Mouse (Mus musculus): ENCODE results near the gene Tbc1d23. TPM values are rescaled to one million over a fixed set of nuclear protein-coding genes. Genes with fewer than 3 reads are reported as not detected.
A peak's percentile ranks its signal among the peaks of the same experiment; 100 is the strongest.

The Tbc1d23 gene
- polyA plus RNA-seq, 1 experiment from 2014 or later: 23.5 TPM

DNA sequence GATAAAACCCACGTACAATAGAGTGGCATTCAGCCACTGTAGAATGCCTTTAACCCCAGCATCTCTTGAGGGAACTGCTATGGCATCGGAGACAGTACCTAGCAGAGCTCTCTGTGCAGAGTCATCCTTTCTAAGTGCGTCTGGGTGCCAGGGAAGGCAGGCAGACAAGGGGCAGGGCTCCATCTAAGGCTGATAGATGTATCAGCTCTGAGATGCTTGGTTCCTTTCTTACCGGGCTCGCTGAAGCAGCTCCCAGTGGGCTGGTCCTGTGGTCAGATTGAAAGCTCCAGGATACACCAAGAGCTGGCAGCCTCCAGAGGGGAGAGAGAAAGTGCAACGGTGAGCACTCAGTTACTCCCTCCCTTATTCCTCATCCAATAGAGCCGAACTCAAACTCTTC is 71.5 kb downstream of the Tbc1d23 start:
- H3K36me3 ChIP-seq (ENCODE audit: insufficient read depth, low read length): 0 out of 2 replicates have a peak, but pooled peaks cover 3% of the 10 kb centered on the region
- no peaks in the 10 kb centered on the region for H3K4me1 ChIP-seq (ENCODE audit: insufficient read depth, low read depth, low read length)

DNA sequence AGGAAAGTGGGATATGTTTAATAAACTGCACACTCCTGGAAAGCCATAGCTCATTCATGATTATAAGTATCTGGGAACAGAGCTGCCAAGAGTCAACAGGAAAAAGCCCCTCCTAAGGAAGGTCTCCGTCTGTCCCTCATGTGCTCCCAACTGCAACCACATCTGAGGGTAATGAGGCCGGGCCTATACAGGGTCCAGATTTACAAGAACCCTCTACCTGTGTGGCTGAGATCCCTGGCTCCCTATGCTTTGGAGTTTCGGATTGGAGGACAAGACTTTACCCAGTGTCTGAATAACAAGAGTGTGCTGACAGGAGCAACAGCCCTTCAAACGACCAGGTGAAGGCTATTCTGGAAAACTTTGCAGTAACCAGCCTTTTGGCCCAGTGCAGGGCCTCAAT is 73.6 kb downstream of the Tbc1d23 start:
- Histone ChIP-seq H3K27ac (ENCODE audit: low read length) (no peak overlapping the region), H3K36me3 (ENCODE audit: insufficient read depth, low read length) (peaks cover 8% of the 10 kb centered on the region; the same call in 1 of the 2 replicates), H3K4me2 (replicated peaks; ENCODE audit: low read depth, low read length) (no peak overlapping the region), H3K27me3 (replicated peaks; ENCODE audit: insufficient read depth, low read length) (no peaks in the 10 kb centered on the region), H3K4me1 (ENCODE audit: insufficient read depth, low read depth, low read length) (no peaks in the 10 kb centered on the region), H3K9me3 (ENCODE audit: low read length) (no peaks in the 10 kb centered on the region), H3K4me3 (ENCODE audit: low read depth, low read length) (no peak overlapping the region), H3K9ac (replicated peaks; ENCODE audit: low read depth) (no peak overlapping the region)
- no peak for ATAC-seq
- no peak for TF ChIP-seq CTCF (IDR thresholded peaks at IDR 0.05)
- no peak for TF ChIP-seq EP300 (IDR thresholded peaks at IDR 0.05)
- no peak for DNase-seq (ENCODE audit: low spot score)
- 68% methylated on average over 4 of the region's 4 CpGs for WGBS

More for the DNA sequence above, 71.5 kb downstream of the Tbc1d23 start:
- H3K27me3 ChIP-seq (replicated peaks; ENCODE audit: insufficient read depth, low read length): no peaks in the 10 kb centered on the region
- no peak overlapping the region for H3K9ac ChIP-seq (replicated peaks; ENCODE audit: low read depth)
- DNase-seq (ENCODE audit: low spot score) (peak; percentile 11), ATAC-seq (peak; percentile 55)
- no peak overlapping the region for H3K4me3 ChIP-seq (ENCODE audit: low read depth, low read length)
- H3K9me3 ChIP-seq (ENCODE audit: low read length): no peaks in the 10 kb centered on the region
- H3K4me2 ChIP-seq (replicated peaks; ENCODE audit: low read depth, low read length): no peak overlapping the region
- no peak for TF ChIP-seq EP300 (IDR thresholded peaks at IDR 0.05)
- no peak for TF ChIP-seq CTCF (IDR thresholded peaks at IDR 0.05)
- WGBS: 58% methylated on average over 7 of the region's 7 CpGs
- H3K27ac ChIP-seq (ENCODE audit: low read length): no peak overlapping the region

DNA sequence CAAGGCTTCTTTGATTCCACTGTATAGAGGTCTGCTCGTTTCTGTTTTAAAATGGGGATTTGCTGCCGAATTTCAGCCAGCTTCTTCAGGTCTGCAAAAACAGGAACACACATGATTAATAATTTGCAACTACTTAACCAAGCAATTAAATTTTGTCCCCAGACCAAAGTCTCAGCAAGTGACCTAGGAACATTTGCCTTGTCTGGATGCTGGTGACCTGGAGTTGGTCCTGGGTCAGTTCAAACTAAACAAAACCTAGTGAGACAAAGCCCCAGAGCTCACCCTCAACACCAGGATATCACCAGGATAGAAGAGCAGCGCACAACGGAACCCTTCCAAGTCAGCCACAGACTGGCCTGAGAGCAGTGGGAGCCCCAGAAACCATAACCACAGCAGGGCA is 74.2 kb downstream of the Tbc1d23 start:
- Histone ChIP-seq H3K9ac (replicated peaks; ENCODE audit: low read depth) (no peak overlapping the region), H3K4me1 (ENCODE audit: insufficient read depth, low read depth, low read length) (no peaks in the 10 kb centered on the region), H3K27ac (ENCODE audit: low read length) (no peak overlapping the region), H3K4me2 (replicated peaks; ENCODE audit: low read depth, low read length) (no peak overlapping the region), H3K4me3 (ENCODE audit: low read depth, low read length) (no peak overlapping the region), H3K9me3 (ENCODE audit: low read length) (no peaks in the 10 kb centered on the region), H3K27me3 (replicated peaks; ENCODE audit: insufficient read depth, low read length) (no peaks in the 10 kb centered on the region), H3K36me3 (ENCODE audit: insufficient read depth, low read length) (peaks cover 8% of the 10 kb centered on the region; the same call in 1 of the 2 replicates)
- no peak for TF ChIP-seq EP300 (IDR thresholded peaks at IDR 0.05)
- TF ChIP-seq CTCF (IDR thresholded peaks at IDR 0.05): no peak
- ATAC-seq (no peak), DNase-seq (ENCODE audit: low spot score) (no peak)
- 87% methylated on average over 4 of the region's 4 CpGs for WGBS

DNA sequence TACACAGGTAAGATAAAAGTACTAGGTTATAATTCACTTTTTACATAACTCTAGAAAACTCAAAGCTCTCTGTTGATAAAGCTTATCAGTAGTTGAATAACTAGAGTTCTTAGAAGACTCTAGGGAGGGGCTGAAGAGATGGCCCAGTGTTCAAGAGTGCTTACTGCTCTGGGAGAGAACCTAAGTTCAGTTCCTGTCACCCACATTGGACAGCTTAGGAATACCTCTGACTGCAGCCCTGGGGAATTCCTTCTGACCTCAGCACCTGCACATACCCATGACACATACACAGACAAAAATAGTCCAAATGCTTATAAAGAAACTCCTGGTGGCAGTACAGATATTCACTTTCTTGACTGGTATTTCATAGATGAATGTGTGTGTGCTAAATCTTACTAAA is 75.4 kb downstream of the Tbc1d23 start:
- no peaks in the 10 kb centered on the region for H3K9me3 ChIP-seq (ENCODE audit: low read length)
- peaks cover 8% of the 10 kb centered on the region; the same call in 1 of the 2 replicates for H3K36me3 ChIP-seq (ENCODE audit: insufficient read depth, low read length)
- H3K4me2 ChIP-seq (replicated peaks; ENCODE audit: low read depth, low read length): no peak overlapping the region
- TF ChIP-seq CTCF (IDR thresholded peaks at IDR 0.05): no peak
- no peak for TF ChIP-seq EP300 (IDR thresholded peaks at IDR 0.05)
- no peak overlapping the region for H3K9ac ChIP-seq (replicated peaks; ENCODE audit: low read depth)
- H3K4me1 ChIP-seq (ENCODE audit: insufficient read depth, low read depth, low read length): no peaks in the 10 kb centered on the region
- no peak overlapping the region for H3K4me3 ChIP-seq (ENCODE audit: low read depth, low read length)
- no peaks in the 10 kb centered on the region for H3K27me3 ChIP-seq (replicated peaks; ENCODE audit: insufficient read depth, low read length)
- no peak overlapping the region for H3K27ac ChIP-seq (ENCODE audit: low read length)
- DNase-seq (ENCODE audit: low spot score): no peak
- no peak for ATAC-seq

DNA sequence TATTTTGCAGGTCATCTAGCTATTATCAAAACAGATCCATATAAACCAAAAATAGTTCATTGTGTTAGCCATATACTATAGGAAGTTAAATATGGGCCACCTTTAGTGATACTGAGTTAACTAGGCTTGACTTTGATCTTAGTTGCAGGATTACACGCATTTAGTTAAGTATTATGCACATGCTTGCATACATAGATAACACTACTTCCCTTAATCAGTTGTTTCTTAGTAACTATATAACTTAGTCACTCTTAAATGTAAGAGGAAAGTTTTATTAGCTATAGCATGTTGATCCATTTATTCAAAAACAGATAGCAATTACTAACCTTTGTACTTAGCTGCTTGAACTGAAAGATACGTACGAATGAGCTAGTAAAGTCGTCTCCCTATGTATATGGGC is 79.9 kb downstream of the Tbc1d23 start:
- Histone ChIP-seq H3K4me3 (ENCODE audit: low read depth, low read length) (no peak overlapping the region), H3K36me3 (ENCODE audit: insufficient read depth, low read length) (peaks cover 15% of the 10 kb centered on the region; the same call in 1 of the 2 replicates), H3K27me3 (replicated peaks; ENCODE audit: insufficient read depth, low read length) (no peaks in the 10 kb centered on the region), H3K4me2 (replicated peaks; ENCODE audit: low read depth, low read length) (no peak overlapping the region), H3K9ac (replicated peaks; ENCODE audit: low read depth) (no peak overlapping the region), H3K27ac (ENCODE audit: low read length) (no peak overlapping the region), H3K9me3 (ENCODE audit: low read length) (no peaks in the 10 kb centered on the region), H3K4me1 (ENCODE audit: insufficient read depth, low read depth, low read length) (no peaks in the 10 kb centered on the region)
- DNase-seq (ENCODE audit: low spot score) (no peak), ATAC-seq (no peak)
- TF ChIP-seq CTCF (IDR thresholded peaks at IDR 0.05): no peak
- TF ChIP-seq EP300 (IDR thresholded peaks at IDR 0.05): no peak
- 98% methylated on average over 4 of the region's 4 CpGs for WGBS

DNA sequence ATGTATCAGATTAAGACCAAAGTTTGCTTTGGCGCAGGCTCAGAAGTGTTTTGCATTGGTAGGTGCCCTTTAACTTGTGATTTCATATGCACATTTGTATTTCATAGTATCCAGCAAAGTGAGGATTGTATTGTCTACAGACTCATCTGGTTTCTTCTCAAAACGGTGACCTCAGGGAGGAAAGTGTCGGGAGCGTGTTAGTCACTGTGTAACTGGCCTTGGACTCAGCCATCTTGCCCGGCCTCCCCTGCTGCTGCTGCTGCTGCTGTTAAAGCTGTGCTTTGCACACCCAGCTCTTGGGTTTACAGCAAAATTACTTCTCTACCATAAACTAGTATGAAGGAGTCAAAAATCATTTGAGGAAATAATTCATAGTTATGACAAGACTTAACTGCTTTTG is 86.6 kb downstream of the Tbc1d23 start:
- TF ChIP-seq EP300 (IDR thresholded peaks at IDR 0.05) (no peak), CTCF (IDR thresholded peaks at IDR 0.05) (no peak)
- H3K27me3 ChIP-seq (replicated peaks; ENCODE audit: insufficient read depth, low read length): no peaks in the 10 kb centered on the region
- H3K36me3 ChIP-seq (ENCODE audit: insufficient read depth, low read length): peaks cover 13% of the 10 kb centered on the region
- no peak overlapping the region for H3K4me3 ChIP-seq (ENCODE audit: low read depth, low read length)
- H3K27ac ChIP-seq (ENCODE audit: low read length): no peak overlapping the region
- H3K4me2 ChIP-seq (replicated peaks; ENCODE audit: low read depth, low read length): no peak overlapping the region
- WGBS: 95% methylated on average over 5 of the region's 5 CpGs
- no peak for DNase-seq (ENCODE audit: low spot score)
- no peaks in the 10 kb centered on the region for H3K4me1 ChIP-seq (ENCODE audit: insufficient read depth, low read depth, low read length)
- ATAC-seq: no peak
- H3K9ac ChIP-seq (replicated peaks; ENCODE audit: low read depth): no peak overlapping the region
- no peaks in the 10 kb centered on the region for H3K9me3 ChIP-seq (ENCODE audit: low read length)

DNA sequence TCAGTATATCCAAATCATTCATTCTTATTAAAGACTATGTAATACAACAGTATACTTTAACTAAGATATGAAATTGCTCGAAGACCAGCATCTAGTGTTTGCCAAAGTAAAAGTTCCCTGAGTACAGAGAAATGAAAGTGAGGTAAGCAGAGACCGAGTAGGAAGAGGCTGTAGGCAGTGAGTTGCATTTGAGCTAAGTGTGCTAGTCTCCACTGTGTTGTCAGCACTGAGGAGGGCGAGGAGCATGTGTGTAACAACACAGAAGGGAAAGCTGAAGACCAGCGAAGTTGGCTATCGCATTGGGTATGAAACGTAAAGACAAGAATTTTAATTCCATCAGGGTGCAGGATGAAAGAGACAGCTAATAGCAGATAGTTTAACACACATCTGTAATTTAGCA is 97.7 kb downstream of the Tbc1d23 start:
- Histone ChIP-seq H3K27me3 (replicated peaks; ENCODE audit: insufficient read depth, low read length) (no peaks in the 10 kb centered on the region), H3K27ac (ENCODE audit: low read length) (no peak overlapping the region), H3K9ac (replicated peaks; ENCODE audit: low read depth) (no peak overlapping the region), H3K4me3 (ENCODE audit: low read depth, low read length) (no peak overlapping the region), H3K4me1 (ENCODE audit: insufficient read depth, low read depth, low read length) (peaks cover 2% of the 10 kb centered on the region; the same call in 1 of the 2 replicates), H3K4me2 (replicated peaks; ENCODE audit: low read depth, low read length) (no peak overlapping the region), H3K36me3 (ENCODE audit: insufficient read depth, low read length) (peaks cover 15% of the 10 kb centered on the region; the same call in 1 of the 2 replicates), H3K9me3 (ENCODE audit: low read length) (no peaks in the 10 kb centered on the region)
- DNase-seq (ENCODE audit: low spot score) (no peak), ATAC-seq (no peak)
- 91% methylated on average over 6 of the region's 6 CpGs for WGBS
- TF ChIP-seq EP300 (IDR thresholded peaks at IDR 0.05) (no peak), CTCF (IDR thresholded peaks at IDR 0.05) (no peak)
